Mouse (Mus musculus): ENCODE measurements around the gene Evpl. TPM values are rescaled to one million over a fixed set of nuclear protein-coding genes. Genes with fewer than 3 reads are reported as not detected.

Gene Evpl
- polyA plus RNA-seq, 1 experiment from 2014 or later = 0.62 TPM

- ATAC-seq (ENCODE audit: low FRiP score) (no peak), DNase-seq (ENCODE audit: low spot score) (no peak)
- Histone ChIP-seq H3K27ac (no peak overlapping the region), H3K4me1 (replicated peaks; ENCODE audit: control insufficient read depth, insufficient read depth, low read length) (no peaks in the 10 kb centered on the region), H3K9me3 (ENCODE audit: control insufficient read depth, low read length) (no peaks in the 10 kb centered on the region), H3K4me3 (replicated peaks; ENCODE audit: low read length) (no peak overlapping the region), H3K9ac (no peak overlapping the region), H3K27me3 (ENCODE audit: control insufficient read depth, insufficient read depth, low read length) (no peaks in the 10 kb centered on the region), H3K36me3 (replicated peaks; ENCODE audit: control insufficient read depth, insufficient read depth) (peaks cover 96% of the 10 kb centered on the region), H3K4me2 (replicated peaks) (no peak overlapping the region)
- WGBS = 97% methylated on average over 8 of the region's 8 CpGs
Observed at GRCm38 (mm10) chr11:116259461-116259860, 21.6 kb upstream of the Evpl start.

DNA sequence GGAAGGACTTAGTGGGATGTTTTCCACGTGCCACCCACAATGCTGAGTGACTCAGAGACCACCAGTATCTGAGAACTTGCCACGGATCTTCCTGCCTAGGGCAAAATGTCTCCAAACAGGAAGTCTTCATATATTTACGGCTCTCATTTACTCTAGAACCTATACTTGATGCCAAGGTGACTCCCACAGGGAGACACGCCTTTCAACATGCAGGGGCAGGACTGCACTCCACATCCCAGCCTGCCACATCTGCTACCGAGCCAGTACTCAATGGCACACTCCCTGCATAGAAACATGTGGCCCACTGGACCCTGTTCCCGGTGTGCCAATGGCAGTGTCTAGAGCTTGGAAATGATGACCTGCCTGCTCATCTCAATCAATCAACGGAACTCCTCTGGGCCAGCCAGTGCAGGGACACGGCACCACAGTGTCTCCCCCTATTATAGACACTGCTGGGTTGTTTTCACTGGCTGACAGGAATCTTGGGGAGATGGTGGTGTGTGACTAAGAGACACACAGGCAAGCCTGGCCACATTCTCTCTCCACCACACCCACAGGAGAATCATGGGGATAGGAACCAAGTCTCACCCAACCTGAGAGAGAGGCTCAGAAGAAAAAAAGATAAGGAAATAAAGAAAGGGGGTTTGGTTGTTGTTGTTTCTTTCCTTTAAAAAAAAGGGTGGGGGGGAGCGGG lies 18.3 kb upstream of the Evpl start:
- Histone ChIP-seq H3K9ac (no peak overlapping the region), H3K4me2 (replicated peaks) (no peak overlapping the region), H3K27me3 (ENCODE audit: control insufficient read depth, insufficient read depth, low read length) (no peaks in the 10 kb centered on the region), H3K4me3 (replicated peaks; ENCODE audit: low read length) (no peak overlapping the region), H3K4me1 (replicated peaks; ENCODE audit: control insufficient read depth, insufficient read depth, low read length) (no peaks in the 10 kb centered on the region), H3K27ac (no peak overlapping the region), H3K36me3 (replicated peaks; ENCODE audit: control insufficient read depth, insufficient read depth) (peaks cover 96% of the 10 kb centered on the region), H3K9me3 (ENCODE audit: control insufficient read depth, low read length) (no peaks in the 10 kb centered on the region)
- no peak for DNase-seq (ENCODE audit: low spot score)
- 94% methylated on average over 9 of the region's 9 CpGs for WGBS
- ATAC-seq (ENCODE audit: low FRiP score) = no peak

DNA sequence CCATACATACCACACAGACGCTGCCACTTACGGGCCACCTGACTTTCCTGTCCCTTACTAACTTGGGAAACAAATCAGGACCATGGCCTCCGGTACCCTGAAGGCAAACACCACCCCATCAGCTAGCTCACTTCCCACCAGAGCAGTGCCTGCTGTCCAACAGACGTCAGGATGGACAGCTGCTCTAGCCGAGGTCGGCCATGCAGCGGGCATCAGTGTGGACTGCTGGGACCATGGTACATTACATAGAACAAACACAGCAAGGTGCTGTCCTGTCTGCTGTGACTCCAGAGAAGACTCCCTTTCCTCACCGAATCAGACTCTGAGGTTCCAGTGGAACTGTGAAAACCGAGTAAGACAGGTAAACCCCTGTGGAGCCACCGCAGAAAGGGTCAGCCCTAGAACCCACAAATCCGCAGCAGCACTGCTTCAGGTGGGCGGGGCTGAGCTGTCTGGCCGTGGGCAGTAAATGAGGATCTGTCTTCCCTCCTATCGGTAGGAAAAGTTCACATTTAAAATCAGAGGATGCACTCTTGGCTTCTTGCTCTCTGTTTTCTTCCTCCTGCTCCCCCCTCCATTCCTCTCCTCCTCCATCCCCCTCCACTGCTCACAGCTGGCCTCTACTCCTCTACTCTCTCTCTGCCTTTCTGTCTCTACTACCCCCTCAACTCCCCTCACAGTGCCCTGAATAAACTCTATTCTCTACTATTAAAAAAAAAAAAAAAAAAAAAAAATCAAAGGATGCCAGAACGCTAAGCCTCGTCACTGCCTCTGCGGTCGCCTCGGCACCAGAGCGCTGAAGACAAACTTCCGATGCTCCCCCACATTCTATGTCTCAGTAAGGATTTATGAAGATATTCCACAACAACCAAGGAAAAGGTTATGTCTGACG lies 17.5 kb upstream of the Evpl start:
- no peak for ATAC-seq (ENCODE audit: low FRiP score)
- Histone ChIP-seq H3K27me3 (ENCODE audit: control insufficient read depth, insufficient read depth, low read length) (no peaks in the 10 kb centered on the region), H3K9me3 (ENCODE audit: control insufficient read depth, low read length) (no peaks in the 10 kb centered on the region), H3K27ac (no peak overlapping the region), H3K4me2 (replicated peaks) (no peak overlapping the region), H3K4me3 (replicated peaks; ENCODE audit: low read length) (no peak overlapping the region), H3K36me3 (replicated peaks; ENCODE audit: control insufficient read depth, insufficient read depth) (peaks cover 96% of the 10 kb centered on the region), H3K4me1 (replicated peaks; ENCODE audit: control insufficient read depth, insufficient read depth, low read length) (no peaks in the 10 kb centered on the region), H3K9ac (no peak overlapping the region)
- no peak for DNase-seq (ENCODE audit: low spot score)
- WGBS = 87% methylated on average over 22 of the region's 22 CpGs

- no peak for DNase-seq (ENCODE audit: low spot score)
- ATAC-seq (ENCODE audit: low FRiP score) = no peak
- Histone ChIP-seq H3K9ac (no peak overlapping the region), H3K27me3 (ENCODE audit: control insufficient read depth, insufficient read depth, low read length) (no peaks in the 10 kb centered on the region), H3K36me3 (replicated peaks; ENCODE audit: control insufficient read depth, insufficient read depth) (peaks cover 96% of the 10 kb centered on the region), H3K4me1 (replicated peaks; ENCODE audit: control insufficient read depth, insufficient read depth, low read length) (no peaks in the 10 kb centered on the region), H3K4me2 (replicated peaks) (no peak overlapping the region), H3K9me3 (ENCODE audit: control insufficient read depth, low read length) (no peaks in the 10 kb centered on the region), H3K4me3 (replicated peaks; ENCODE audit: low read length) (no peak overlapping the region), H3K27ac (no peak overlapping the region)
- 92% methylated on average over 9 of the region's 9 CpGs for WGBS
Observed at GRCm38 (mm10) chr11:116254627-116255026, 16.8 kb upstream of the Evpl start.

GRCm38 (mm10) chr11:116253076-116253600 lies 15.3 kb upstream of the Evpl start:
- Histone ChIP-seq H3K4me2 (replicated peaks) (no peak overlapping the region), H3K27me3 (ENCODE audit: control insufficient read depth, insufficient read depth, low read length) (no peaks in the 10 kb centered on the region), H3K9ac (no peak overlapping the region), H3K4me3 (replicated peaks; ENCODE audit: low read length) (no peak overlapping the region), H3K27ac (no peak overlapping the region), H3K4me1 (replicated peaks; ENCODE audit: control insufficient read depth, insufficient read depth, low read length) (no peaks in the 10 kb centered on the region), H3K9me3 (ENCODE audit: control insufficient read depth, low read length) (no peaks in the 10 kb centered on the region), H3K36me3 (replicated peaks; ENCODE audit: control insufficient read depth, insufficient read depth) (peaks cover 96% of the 10 kb centered on the region)
- ATAC-seq (ENCODE audit: low FRiP score) = no peak
- no peak for DNase-seq (ENCODE audit: low spot score)
- WGBS = 97% methylated on average over 3 of the region's 3 CpGs

- Histone ChIP-seq H3K9ac (no peak overlapping the region), H3K36me3 (replicated peaks; ENCODE audit: control insufficient read depth, insufficient read depth) (peaks cover 100% of the 10 kb centered on the region), H3K4me3 (replicated peaks; ENCODE audit: low read length) (no peak overlapping the region), H3K9me3 (ENCODE audit: control insufficient read depth, low read length) (no peaks in the 10 kb centered on the region), H3K4me2 (replicated peaks) (no peak overlapping the region), H3K27me3 (ENCODE audit: control insufficient read depth, insufficient read depth, low read length) (no peaks in the 10 kb centered on the region), H3K27ac (no peak overlapping the region), H3K4me1 (replicated peaks; ENCODE audit: control insufficient read depth, insufficient read depth, low read length) (no peaks in the 10 kb centered on the region)
- DNase-seq (ENCODE audit: low spot score) (no peak), ATAC-seq (ENCODE audit: low FRiP score) (no peak)
- 95% methylated on average over 8 of the region's 8 CpGs for WGBS
Observed at GRCm38 (mm10) chr11:116250898-116251297, 13.0 kb upstream of the Evpl start.

- no peaks in the 10 kb centered on the region for H3K9me3 ChIP-seq (ENCODE audit: control insufficient read depth, low read length)
Observed at GRCm38 (mm10) chr11:116247502-116248222, 9.8 kb upstream of the Evpl start.

GRCm38 (mm10) chr11:116245616-116246015 lies 7.7 kb upstream of the Evpl start:
- no peaks in the 10 kb centered on the region for H3K4me1 ChIP-seq (replicated peaks; ENCODE audit: control insufficient read depth, insufficient read depth, low read length)
- 73% methylated on average over 6 of the region's 6 CpGs for WGBS
- no peak overlapping the region for H3K4me3 ChIP-seq (replicated peaks; ENCODE audit: low read length)
- DNase-seq (ENCODE audit: low spot score) (no peak), ATAC-seq (ENCODE audit: low FRiP score) (no peak)
- peaks cover 83% of the 10 kb centered on the region for H3K36me3 ChIP-seq (replicated peaks; ENCODE audit: control insufficient read depth, insufficient read depth)
- H3K4me2 ChIP-seq (replicated peaks) = no peak overlapping the region
- H3K27ac ChIP-seq = no peak overlapping the region
- H3K9ac ChIP-seq = no peak overlapping the region
- H3K27me3 ChIP-seq (ENCODE audit: control insufficient read depth, insufficient read depth, low read length) = no peaks in the 10 kb centered on the region
- no peaks in the 10 kb centered on the region for H3K9me3 ChIP-seq (ENCODE audit: control insufficient read depth, low read length)

More at GRCm38 (mm10) chr11:116247502-116248222, 9.8 kb upstream of the Evpl start:
- Histone ChIP-seq H3K27ac (no peak overlapping the region), H3K4me3 (replicated peaks; ENCODE audit: low read length) (no peak overlapping the region), H3K9ac (no peak overlapping the region), H3K27me3 (ENCODE audit: control insufficient read depth, insufficient read depth, low read length) (no peaks in the 10 kb centered on the region), H3K4me2 (replicated peaks) (no peak overlapping the region), H3K36me3 (replicated peaks; ENCODE audit: control insufficient read depth, insufficient read depth) (peaks cover 99% of the 10 kb centered on the region), H3K4me1 (replicated peaks; ENCODE audit: control insufficient read depth, insufficient read depth, low read length) (no peaks in the 10 kb centered on the region)
- no peak for DNase-seq (ENCODE audit: low spot score)
- ATAC-seq (ENCODE audit: low FRiP score) = no peak
- 90% methylated on average over 14 of the region's 14 CpGs for WGBS

GRCm38 (mm10) chr11:116244580-116244979 lies 6.7 kb upstream of the Evpl start:
- Histone ChIP-seq H3K27ac (no peak overlapping the region), H3K4me1 (replicated peaks; ENCODE audit: control insufficient read depth, insufficient read depth, low read length) (peaks cover 3% of the 10 kb centered on the region; the same call in 1 of the 2 replicates), H3K36me3 (replicated peaks; ENCODE audit: control insufficient read depth, insufficient read depth) (peaks cover 73% of the 10 kb centered on the region), H3K4me2 (replicated peaks) (no peak overlapping the region), H3K9me3 (ENCODE audit: control insufficient read depth, low read length) (no peaks in the 10 kb centered on the region), H3K27me3 (ENCODE audit: control insufficient read depth, insufficient read depth, low read length) (no peaks in the 10 kb centered on the region), H3K9ac (no peak overlapping the region), H3K4me3 (replicated peaks; ENCODE audit: low read length) (no peak overlapping the region)
- DNase-seq (ENCODE audit: low spot score) (no peak), ATAC-seq (ENCODE audit: low FRiP score) (no peak)
- WGBS = 85% methylated on average over 8 of the region's 8 CpGs
